Mouse (Mus musculus) heart, embryonic 11.5 days (tissue): ENCODE measurements around the gene Zdhhc1. TPM values are rescaled to one million over a fixed set of nuclear protein-coding genes. Genes with fewer than 3 reads are reported as not detected.

Experiments used
- ATAC-seq: fragments of 200-750 bp; cut with Nextera tagmentation; replicated peaks from 2 replicates; pipeline ENCODE4 v1.8.0; 2017; ENCODE audit warnings: moderate library complexity; ENCODE audit not compliant: insufficient number of reproducible peaks, low FRiP score, low TSS enrichment
- H3K27ac ChIP-seq: fragments of 300-500 bp; sonication (generic); 2 replicates; pipeline ENCODE4 v1.5.1; 2014; ENCODE audit warnings: mild to moderate bottlenecking, low read depth, low read length
- H3K27me3 ChIP-seq: fragments of 300-500 bp; sonication (generic); 2 replicates; pipeline ENCODE4 v1.6.1; 2014; ENCODE audit warnings: mild to moderate bottlenecking, low read length, mixed read lengths; ENCODE audit not compliant: control insufficient read depth, insufficient read depth
- H3K36me3 ChIP-seq: fragments of 300-500 bp; sonication (generic); 2 replicates; pipeline ENCODE4 v1.6.1; 2014; ENCODE audit warnings: mild to moderate bottlenecking, low read length, moderate library complexity, mixed read lengths; ENCODE audit not compliant: control insufficient read depth, insufficient read depth
- H3K4me1 ChIP-seq: fragments of 300-500 bp; sonication (generic); 2 replicates; pipeline ENCODE4 v1.6.1; 2014; ENCODE audit warnings: low read length; ENCODE audit not compliant: control insufficient read depth, insufficient read depth
- H3K4me2 ChIP-seq: fragments of 300-500 bp; sonication (generic); 2 replicates; pipeline ENCODE4 v1.6.1; 2014; ENCODE audit warnings: mild to moderate bottlenecking, moderate library complexity
- H3K4me3 ChIP-seq: fragments of 300-500 bp; sonication (generic); 2 replicates; pipeline ENCODE4 v1.5.1; 2014; ENCODE audit warnings: low read depth, low read length
- H3K9ac ChIP-seq: fragments of 300-500 bp; sonication (generic); 2 replicates; pipeline ENCODE4 v1.6.1; 2014; ENCODE audit warnings: mild to moderate bottlenecking, low read depth, low read length, moderate library complexity
- H3K9me3 ChIP-seq: fragments of 300-500 bp; sonication (generic); replicated peaks from 2 replicates; pipeline ENCODE4 v1.6.1; 2016; ENCODE audit warnings: low read length; ENCODE audit not compliant: control insufficient read depth
- WGBS: fragments of 180-500 bp; shearing (Covaris S2); extraction: QIAGEN DNeasy Blood & Tissue Kit; methylation state at CpG from one replicate; pipeline ENCODE4 v1.1.7; 2014; ENCODE audit not compliant: insufficient replicate concordance; 5-methylcytosine and 5-hydroxymethylcytosine counted together
- polyA plus RNA-seq: library from polyadenylated mRNA; unstranded; fragments of >200 nt; fragmentation: Nextera tagmentation; extraction: Ambion mirVana; gene quantifications from 2 replicates; pipeline ENCODE4 v1.2.1, GENCODE M21; 2014

Gene Zdhhc1
- polyA plus RNA-seq, 1 experiment from 2014 or later: 15.0 TPM

GRCm38 (mm10) chr8:105438865-105439264 lies 57.8 kb downstream of the Zdhhc1 start:
- Histone ChIP-seq H3K4me3 (no peak overlapping the region), H3K36me3 (no peaks in the 10 kb centered on the region), H3K4me1 (no peaks in the 10 kb centered on the region), H3K27ac (no peak overlapping the region), H3K9ac (no peak overlapping the region), H3K9me3 (no peaks in the 10 kb centered on the region), H3K27me3 (peaks cover 4% of the 10 kb centered on the region; the same call in 1 of the 2 replicates), H3K4me2 (no peak overlapping the region)
- WGBS: 40% methylated on average over 5 of the region's 5 CpGs
- ATAC-seq: no peak

GRCm38 (mm10) chr8:105437078-105437748 lies 59.5 kb downstream of the Zdhhc1 start:
- no peak for ATAC-seq

DNA sequence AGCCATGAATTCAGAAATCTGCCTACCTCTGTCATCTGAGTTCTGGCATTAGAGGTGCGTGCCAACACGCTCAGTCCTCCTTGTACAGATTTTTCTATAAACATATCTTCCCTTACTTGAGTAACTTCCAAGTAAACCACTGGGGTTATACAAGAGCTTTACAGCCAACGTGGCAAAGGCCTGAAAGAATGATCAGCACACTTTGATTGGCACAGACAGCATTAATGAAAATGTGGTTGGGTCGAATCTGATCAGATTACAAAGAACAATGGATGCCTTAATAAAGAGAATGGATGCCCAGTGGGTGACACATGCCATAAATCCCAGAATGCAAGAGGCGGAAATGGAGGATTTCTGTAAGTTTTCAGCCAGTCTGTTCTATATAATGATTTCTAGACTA lies 60.5 kb downstream of the Zdhhc1 start:
- WGBS: 69% methylated on average over 5 of the region's 5 CpGs
- no peak for ATAC-seq
- Histone ChIP-seq H3K36me3 (no peaks in the 10 kb centered on the region), H3K4me1 (no peaks in the 10 kb centered on the region), H3K27ac (no peak overlapping the region), H3K4me2 (no peak overlapping the region), H3K9ac (no peak overlapping the region), H3K27me3 (no peaks in the 10 kb centered on the region), H3K9me3 (no peaks in the 10 kb centered on the region), H3K4me3 (no peak overlapping the region)

More at GRCm38 (mm10) chr8:105437078-105437748, 59.5 kb downstream of the Zdhhc1 start:
- Histone ChIP-seq H3K27me3 (no peaks in the 10 kb centered on the region), H3K27ac (no peak overlapping the region), H3K4me1 (no peaks in the 10 kb centered on the region), H3K9ac (no peak overlapping the region), H3K9me3 (no peaks in the 10 kb centered on the region), H3K4me3 (no peak overlapping the region), H3K4me2 (no peak overlapping the region), H3K36me3 (no peaks in the 10 kb centered on the region)
- 72% methylated on average over 5 of the region's 5 CpGs for WGBS

GRCm38 (mm10) chr8:105434136-105434535 lies 62.6 kb downstream of the Zdhhc1 start:
- Histone ChIP-seq H3K9me3 (no peaks in the 10 kb centered on the region), H3K9ac (no peak overlapping the region), H3K27me3 (no peaks in the 10 kb centered on the region), H3K27ac (no peak overlapping the region), H3K4me2 (no peak overlapping the region), H3K36me3 (no peaks in the 10 kb centered on the region), H3K4me1 (no peaks in the 10 kb centered on the region), H3K4me3 (no peak overlapping the region)
- ATAC-seq: no peak
- WGBS: 75% methylated on average over 5 of the region's 5 CpGs

DNA sequence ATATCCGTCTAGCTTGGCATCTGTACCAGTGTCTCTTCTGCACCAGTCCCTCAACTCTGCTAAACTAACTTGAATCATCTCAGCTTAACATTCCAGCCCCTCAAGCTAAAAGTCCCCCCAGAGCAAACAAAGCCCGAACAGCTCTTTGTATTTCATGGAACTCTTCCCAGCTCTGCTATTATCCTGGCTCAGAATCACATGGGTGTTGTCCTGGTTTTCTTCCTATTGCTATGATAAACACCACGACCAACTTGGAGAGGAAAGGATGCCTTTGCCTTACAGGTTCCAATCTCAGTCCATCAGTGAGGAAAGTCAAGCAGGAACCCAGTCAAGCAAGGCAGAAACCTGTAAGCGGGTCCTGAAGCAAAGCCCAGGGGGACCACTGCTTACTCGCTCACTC lies 63.2 kb downstream of the Zdhhc1 start:
- Histone ChIP-seq H3K9ac (no peak overlapping the region), H3K36me3 (no peaks in the 10 kb centered on the region), H3K27ac (no peak overlapping the region), H3K4me1 (no peaks in the 10 kb centered on the region), H3K9me3 (no peaks in the 10 kb centered on the region), H3K4me2 (no peak overlapping the region), H3K4me3 (no peak overlapping the region), H3K27me3 (no peaks in the 10 kb centered on the region)
- no peak for ATAC-seq
- 52% methylated on average over 5 of the region's 5 CpGs for WGBS

GRCm38 (mm10) chr8:105433021-105433420 lies 63.7 kb downstream of the Zdhhc1 start:
- H3K9me3 ChIP-seq: no peaks in the 10 kb centered on the region
- no peak for ATAC-seq
- H3K4me1 ChIP-seq: no peaks in the 10 kb centered on the region
- no peaks in the 10 kb centered on the region for H3K27me3 ChIP-seq
- H3K27ac ChIP-seq: no peak overlapping the region
- H3K4me2 ChIP-seq: no peak overlapping the region
- no peaks in the 10 kb centered on the region for H3K36me3 ChIP-seq
- WGBS: 66% methylated on average over 6 of the region's 6 CpGs
- H3K9ac ChIP-seq: no peak overlapping the region
- H3K4me3 ChIP-seq: no peak overlapping the region

- Histone ChIP-seq H3K9ac (no peak overlapping the region), H3K4me1 (no peaks in the 10 kb centered on the region), H3K36me3 (no peaks in the 10 kb centered on the region), H3K27me3 (no peaks in the 10 kb centered on the region), H3K4me2 (no peak overlapping the region), H3K4me3 (no peak overlapping the region), H3K9me3 (no peaks in the 10 kb centered on the region), H3K27ac (no peak overlapping the region)
- WGBS: 65% methylated on average over 7 of the region's 7 CpGs
- ATAC-seq: no peak
Measured at GRCm38 (mm10) chr8:105431743-105432515, 64.8 kb downstream of the Zdhhc1 start.

DNA sequence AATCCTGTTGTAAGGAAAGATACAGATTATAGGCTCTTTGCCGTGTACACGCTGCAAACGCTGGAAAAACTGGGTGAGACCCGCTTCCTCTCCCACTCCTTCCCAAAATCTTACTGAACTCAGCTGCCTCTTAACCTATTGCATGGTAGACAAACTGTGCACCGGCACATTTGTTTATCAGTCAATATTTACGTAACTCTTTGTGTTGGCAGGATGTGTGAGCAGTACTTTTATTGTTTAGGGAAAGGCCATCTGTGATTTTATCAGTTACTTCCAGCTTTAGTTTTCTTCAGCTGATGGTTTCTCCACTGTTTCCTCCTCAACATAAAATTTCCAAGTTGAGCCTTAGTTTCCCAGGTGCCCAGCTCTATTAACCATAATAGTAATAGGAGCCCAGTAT lies 69.8 kb downstream of the Zdhhc1 start:
- Histone ChIP-seq H3K4me2 (no peak overlapping the region), H3K4me1 (no peaks in the 10 kb centered on the region), H3K9me3 (no peaks in the 10 kb centered on the region), H3K9ac (no peak overlapping the region), H3K36me3 (no peaks in the 10 kb centered on the region), H3K27ac (no peak overlapping the region), H3K4me3 (no peak overlapping the region), H3K27me3 (no peaks in the 10 kb centered on the region)
- WGBS: 57% methylated on average over 6 of the region's 6 CpGs
- no peak for ATAC-seq
